Mouse (Mus musculus) embryonic facial prominence, embryonic 14.5 days (tissue): ENCODE measurements around the gene Hap1. TPM values are rescaled to one million over a fixed set of nuclear protein-coding genes. Genes with fewer than 3 reads are reported as not detected.

Source experiments
- ATAC-seq: fragments of 200-750 bp; cut with Nextera tagmentation; 2 replicates; pipeline ENCODE4 v1.8.0; 2017; ENCODE audit warnings: low read depth, moderate number of reproducible peaks, moderate TSS enrichment
- DNase-seq: peaks from one replicate; pipeline ENCODE4 v3.0.0-alpha.2; 2015; ENCODE audit warnings: low spot score
- H3K27ac ChIP-seq: fragments of 300-500 bp; sonication (generic); replicated peaks from 2 replicates; pipeline ENCODE4 v1.5.1; 2014; ENCODE audit warnings: low read depth, mild to moderate bottlenecking, low read length, moderate library complexity
- H3K27me3 ChIP-seq: fragments of 300-500 bp; sonication (generic); replicated peaks from 2 replicates; pipeline ENCODE4 v1.6.1; 2014; ENCODE audit warnings: low read length; ENCODE audit not compliant: control insufficient read depth, insufficient read depth
- H3K36me3 ChIP-seq: fragments of 300-500 bp; sonication (generic); 2 replicates; pipeline ENCODE4 v1.6.1; 2014; ENCODE audit warnings: low read length, mixed read lengths; ENCODE audit not compliant: control insufficient read depth, insufficient read depth
- H3K4me1 ChIP-seq: fragments of 300-500 bp; sonication (generic); 2 replicates; pipeline ENCODE4 v1.6.1; 2014; ENCODE audit warnings: antibody characterized with exemption, low read length; ENCODE audit not compliant: control insufficient read depth, insufficient read depth
- H3K4me2 ChIP-seq: fragments of 300-500 bp; sonication (generic); 2 replicates; pipeline ENCODE4 v1.6.1; 2014; ENCODE audit warnings: low read depth, mild to moderate bottlenecking, low read length, moderate library complexity, mixed read lengths
- H3K4me3 ChIP-seq: fragments of 300-500 bp; sonication (generic); 2 replicates; pipeline ENCODE4 v1.5.1; 2014; ENCODE audit warnings: low read depth, mild to moderate bottlenecking, low read length
- H3K9ac ChIP-seq: fragments of 300-500 bp; sonication (generic); 2 replicates; pipeline ENCODE4 v1.6.1; 2014; ENCODE audit warnings: low read depth, mild to moderate bottlenecking, low read length, moderate library complexity, mixed read lengths
- H3K9me3 ChIP-seq: fragments of 300-500 bp; sonication (generic); 2 replicates; pipeline ENCODE4 v1.6.1; 2016; ENCODE audit warnings: low read length; ENCODE audit not compliant: control insufficient read depth
- WGBS: fragments of 180-500 bp; shearing (Covaris S2); extraction: QIAGEN DNeasy Blood & Tissue Kit; methylation state at CpG from one replicate; pipeline ENCODE4 v1.1.7; 2014; 5-methylcytosine and 5-hydroxymethylcytosine counted together
- polyA plus RNA-seq: library from polyadenylated mRNA; unstranded; fragments of >200 nt; fragmentation: Nextera tagmentation; extraction: Ambion mirVana; gene quantifications from 2 replicates; pipeline ENCODE4 v1.2.1, GENCODE M21; 2014

The Hap1 gene
- polyA plus RNA-seq, 1 experiment from 2014 or later: 3.2 TPM

DNA sequence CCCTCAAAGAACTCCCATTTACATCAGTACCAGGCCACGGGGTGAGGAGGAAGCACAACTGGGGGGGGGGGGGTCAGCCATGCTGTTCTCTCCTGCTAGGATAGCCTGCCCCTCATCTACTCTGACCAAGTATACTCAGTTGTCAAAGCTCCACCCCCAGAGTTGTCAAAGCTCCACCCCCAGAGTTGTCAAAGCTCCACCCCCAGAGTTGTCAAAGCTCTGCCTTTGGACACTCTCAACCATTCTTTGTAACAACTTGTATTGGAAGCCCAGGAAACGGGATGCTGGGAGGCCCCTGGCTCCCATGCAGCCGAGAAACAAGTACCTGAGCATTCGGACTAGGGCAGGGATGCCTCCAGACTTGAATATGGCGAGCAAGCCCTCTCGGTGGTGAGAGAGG lies 26.8 kb upstream of the Hap1 start:
- Histone ChIP-seq H3K27me3 (no peaks in the 10 kb centered on the region), H3K4me2 (no peak overlapping the region), H3K36me3 (peaks cover 81% of the 10 kb centered on the region), H3K27ac (no peak overlapping the region), H3K9me3 (no peaks in the 10 kb centered on the region), H3K4me1 (peaks cover 13% of the 10 kb centered on the region), H3K4me3 (no peak overlapping the region), H3K9ac (no peak overlapping the region)
- WGBS: 76% methylated on average over 6 of the region's 6 CpGs
- no peak for DNase-seq
- no peak for ATAC-seq

DNA sequence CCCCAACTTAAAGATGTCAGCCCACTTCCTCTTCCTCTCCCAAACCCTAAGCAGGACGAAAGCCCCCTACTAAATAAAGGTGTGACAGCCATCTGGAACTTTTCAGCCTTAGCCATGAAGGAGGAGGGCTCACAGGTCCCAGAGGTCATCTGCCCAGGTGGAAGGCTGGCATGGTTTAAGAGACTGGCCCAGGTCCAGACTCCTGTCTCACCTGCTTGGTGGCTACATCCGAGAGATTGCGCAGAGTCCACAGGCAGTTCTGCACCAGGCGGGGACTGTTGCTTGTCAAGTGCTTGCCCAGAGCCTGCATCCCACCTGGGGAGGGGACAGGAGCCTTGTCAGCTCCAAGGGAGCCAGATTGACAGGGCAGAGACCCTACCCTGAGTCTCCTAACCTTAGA lies 23.4 kb upstream of the Hap1 start:
- Histone ChIP-seq H3K27me3 (no peaks in the 10 kb centered on the region), H3K36me3 (peaks cover 92% of the 10 kb centered on the region), H3K9ac (no peak overlapping the region), H3K9me3 (no peaks in the 10 kb centered on the region), H3K4me2 (no peak overlapping the region), H3K4me3 (no peak overlapping the region), H3K27ac (no peak overlapping the region), H3K4me1 (no peaks in the 10 kb centered on the region)
- DNase-seq (no peak), ATAC-seq (no peak)
- whole genome bisulfite sequencing: 90% methylated on average over 4 of the region's 4 CpGs

DNA sequence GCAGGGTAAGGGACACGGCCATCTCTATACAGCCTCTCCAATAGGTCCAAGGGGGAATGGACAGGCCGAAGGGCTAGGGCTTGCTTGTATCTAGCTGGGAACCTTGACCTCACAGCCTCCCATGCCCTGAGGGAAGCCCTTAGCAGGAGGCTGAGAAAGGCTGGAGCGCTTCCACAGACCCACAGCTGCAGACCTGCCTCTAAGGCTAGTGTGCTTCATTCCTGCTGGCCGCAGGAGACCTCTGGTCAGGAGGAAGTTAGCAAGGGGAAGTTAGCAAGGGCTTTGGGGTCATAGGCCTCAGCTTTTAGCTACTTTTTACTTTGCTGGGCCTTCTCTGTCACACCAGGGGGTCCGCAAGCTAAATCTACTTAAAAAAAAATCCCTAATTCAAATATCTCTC lies 22.5 kb upstream of the Hap1 start:
- Histone ChIP-seq H3K4me1 (no peaks in the 10 kb centered on the region), H3K9me3 (no peaks in the 10 kb centered on the region), H3K27me3 (no peaks in the 10 kb centered on the region), H3K36me3 (peaks cover 92% of the 10 kb centered on the region), H3K9ac (no peak overlapping the region), H3K27ac (no peak overlapping the region), H3K4me2 (no peak overlapping the region), H3K4me3 (no peak overlapping the region)
- DNase-seq: no peak
- no peak for ATAC-seq
- 85% methylated on average over 4 of the region's 5 CpGs for WGBS

DNA sequence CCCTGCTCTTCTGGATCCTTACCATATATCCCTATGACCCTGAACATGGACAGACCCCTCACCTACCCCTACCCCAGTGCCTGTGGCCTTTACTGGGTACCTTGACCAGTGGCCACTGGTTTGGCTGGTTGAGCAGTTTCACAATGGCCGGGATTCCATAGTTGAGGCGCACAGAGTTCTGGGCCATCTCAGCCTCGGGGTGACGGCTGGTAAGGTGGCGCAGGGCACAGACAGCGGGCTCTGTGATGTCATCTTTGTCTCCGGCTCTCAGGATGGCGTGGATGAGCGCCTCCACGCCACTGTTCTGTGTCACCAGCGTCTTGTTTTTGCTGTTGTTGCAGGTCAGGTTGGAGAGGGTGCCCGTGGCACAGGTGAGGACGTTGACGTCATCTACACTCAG lies 22.1 kb upstream of the Hap1 start:
- H3K27me3 ChIP-seq: no peaks in the 10 kb centered on the region
- H3K9ac ChIP-seq: no peak overlapping the region
- no peak for ATAC-seq
- no peak for DNase-seq
- peaks cover 92% of the 10 kb centered on the region for H3K36me3 ChIP-seq
- 96% methylated on average over 14 of the region's 14 CpGs for WGBS
- H3K27ac ChIP-seq: no peak overlapping the region
- no peaks in the 10 kb centered on the region for H3K4me1 ChIP-seq
- H3K4me3 ChIP-seq: no peak overlapping the region
- H3K9me3 ChIP-seq: no peaks in the 10 kb centered on the region
- H3K4me2 ChIP-seq: no peak overlapping the region

- no peak overlapping the region for H3K4me3 ChIP-seq
- ATAC-seq: no peak
- no peak overlapping the region for H3K9ac ChIP-seq
- no peaks in the 10 kb centered on the region for H3K4me1 ChIP-seq
- WGBS: 89% methylated on average over 21 of the region's 21 CpGs
- peaks cover 93% of the 10 kb centered on the region for H3K36me3 ChIP-seq
- no peak overlapping the region for H3K27ac ChIP-seq
- no peak for DNase-seq
- no peaks in the 10 kb centered on the region for H3K9me3 ChIP-seq
- no peaks in the 10 kb centered on the region for H3K27me3 ChIP-seq
- H3K4me2 ChIP-seq: no peak overlapping the region
Measured at GRCm38 (mm10) chr11:100376746-100377389, 20.9 kb upstream of the Hap1 start.

- Histone ChIP-seq H3K9me3 (no peaks in the 10 kb centered on the region), H3K9ac (no peak overlapping the region), H3K4me3 (no peak overlapping the region), H3K36me3 (peaks cover 93% of the 10 kb centered on the region), H3K4me1 (no peaks in the 10 kb centered on the region), H3K27me3 (no peaks in the 10 kb centered on the region), H3K4me2 (no peak overlapping the region), H3K27ac (no peak overlapping the region)
- WGBS: 62% methylated on average over 4 of the region's 4 CpGs
- ATAC-seq (no peak), DNase-seq (no peak)
Measured at GRCm38 (mm10) chr11:100376005-100376404, 20.1 kb upstream of the Hap1 start.

DNA sequence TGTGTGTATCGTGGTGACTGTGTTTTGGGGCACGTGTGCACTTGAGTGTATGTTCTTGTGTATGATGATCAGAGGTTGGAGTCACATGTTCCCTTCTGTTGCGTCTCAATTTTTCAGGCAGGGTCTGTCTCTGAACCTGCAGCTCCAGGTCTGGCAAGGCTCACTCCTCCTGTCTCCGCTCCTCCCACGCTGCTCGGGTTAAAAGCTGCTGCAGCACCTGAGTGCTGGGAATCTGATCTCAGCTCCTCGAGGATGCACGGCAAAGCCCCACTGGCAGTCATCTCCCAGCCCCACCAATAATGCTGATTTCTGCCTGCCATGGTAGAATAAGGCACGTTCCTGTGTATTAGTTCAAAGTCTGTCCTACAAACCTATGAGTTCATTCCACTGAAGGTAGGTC lies 19.2 kb upstream of the Hap1 start:
- Histone ChIP-seq H3K9ac (no peak overlapping the region), H3K36me3 (peaks cover 92% of the 10 kb centered on the region), H3K4me3 (no peak overlapping the region), H3K27me3 (no peaks in the 10 kb centered on the region), H3K4me1 (no peaks in the 10 kb centered on the region), H3K9me3 (no peaks in the 10 kb centered on the region), H3K4me2 (no peak overlapping the region), H3K27ac (no peak overlapping the region)
- ATAC-seq: no peak
- DNase-seq: no peak
- 94% methylated on average over 9 of the region's 9 CpGs for WGBS

DNA sequence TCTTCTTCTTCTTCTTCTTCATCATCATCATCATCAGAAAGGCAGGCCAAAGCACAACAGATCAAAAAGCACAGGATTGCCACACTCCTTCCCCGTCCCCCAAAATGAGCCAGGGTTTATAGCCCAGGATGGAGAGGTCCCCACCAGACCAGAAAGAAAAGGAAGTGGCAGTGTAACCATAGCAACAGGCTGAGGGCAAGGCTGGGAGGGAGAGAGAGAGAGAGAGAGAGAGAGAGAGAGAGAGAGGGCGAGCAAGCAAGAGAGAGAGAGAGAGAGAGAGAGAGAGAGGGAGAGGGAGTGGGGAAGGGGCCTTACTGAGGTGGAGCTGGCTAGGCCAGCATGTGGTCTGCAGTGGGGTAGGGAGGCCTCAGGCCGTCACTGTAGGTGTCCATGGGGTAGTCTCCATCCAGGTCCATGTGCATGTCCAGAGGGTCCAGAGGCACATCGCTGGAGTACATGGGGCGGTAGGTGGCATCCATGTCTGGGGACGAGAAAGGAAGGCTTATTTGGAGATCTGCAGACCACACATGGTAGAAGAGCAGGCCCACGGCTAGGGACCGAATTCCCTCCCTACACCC lies 16.1 kb upstream of the Hap1 start:
- Histone ChIP-seq H3K9me3 (no peaks in the 10 kb centered on the region), H3K36me3 (peaks cover 77% of the 10 kb centered on the region), H3K4me1 (no peaks in the 10 kb centered on the region), H3K4me3 (no peak overlapping the region), H3K27ac (no peak overlapping the region), H3K9ac (no peak overlapping the region), H3K27me3 (no peaks in the 10 kb centered on the region), H3K4me2 (no peak overlapping the region)
- DNase-seq (no peak), ATAC-seq (no peak)
- WGBS: 81% methylated on average over 7 of the region's 8 CpGs

GRCm38 (mm10) chr11:100369822-100370221 lies 13.9 kb upstream of the Hap1 start:
- Histone ChIP-seq H3K9me3 (no peaks in the 10 kb centered on the region), H3K27ac (no peak overlapping the region), H3K27me3 (no peaks in the 10 kb centered on the region), H3K4me1 (no peaks in the 10 kb centered on the region), H3K4me2 (no peak overlapping the region), H3K4me3 (no peak overlapping the region), H3K9ac (no peak overlapping the region), H3K36me3 (peaks cover 56% of the 10 kb centered on the region)
- WGBS: 67% methylated on average over 8 of the region's 8 CpGs
- DNase-seq (no peak), ATAC-seq (no peak)
